Mouse (Mus musculus) bone marrow macrophage, adult 2 months (primary cell): Measurements from ENCODE around the gene Mcm9.

Source experiments
- CTCF ChIP-seq: IDR thresholded peaks from 2 replicates; pipeline ENCODE4 v1.5.1; 2012; ENCODE audit warnings: low read depth, mild to moderate bottlenecking, low read length, moderate library complexity
- POLR2A ChIP-seq: IDR thresholded peaks from 2 replicates; pipeline ENCODE4 v1.6.1; 2012; ENCODE audit warnings: mild to moderate bottlenecking, low read depth, low read length, borderline replicate concordance

GRCm38 (mm10) chr10:53508676-53509075 is 121.6 kb downstream of the Mcm9 start:
- TF ChIP-seq CTCF (no peak), POLR2A (no peak)
